21 mouse cellular contexts compared by ENCODE assay signal in genomic region chr11:48819614-48820307, GRCm38 (mm10). TPM values are rescaled to one million over a fixed set of nuclear protein-coding genes. Genes with fewer than 3 reads are reported as not detected.
DNase-seq lines count a peak whose midpoint lies in the region; ATAC-seq and TF ChIP-seq lines count a peak whose summit lies in the region.
"Had no signal": no experiment of that assay in that cellular context is flagged by ENCODE, and none has a peak within 500 bp of the region (broad histone marks: within the 10 kb centered on the region; RNA-seq: fewer than 3 reads in every experiment).

No protein-coding gene starts in this region.

- peaks cover 18% of the 10 kb centered on the region for H3K79me2 ChIP-seq in myocyte (ENCODE audit: control insufficient read depth, insufficient read depth)

- TF ChIP-seq POLR2A in myocyte (IDR thresholded peaks at IDR 0.05; ENCODE audit: insufficient read length, low read depth), result no peak

- H3K4me1 ChIP-seq in heart, embryonic 16.5 days (ENCODE audit: control insufficient read depth, insufficient read depth, low read length), result peaks cover 16% of the 10 kb centered on the region
- H3K4me1 ChIP-seq in forebrain, embryonic 10.5 days, result peaks cover 39% of the 10 kb centered on the region

- peak overlapping the region; percentile 44; the same call in 1 of the 2 replicates for H3K27ac ChIP-seq in heart, embryonic 16.5 days (ENCODE audit: low read length)
- H3K27ac ChIP-seq in forebrain, embryonic 10.5 days, result no peak overlapping the region
- H3K27ac ChIP-seq: embryonic facial prominence, embryonic 13.5 days; forebrain, embryonic 13.5 days; kidney, embryonic 15.5 days; liver, embryonic 15.5 days; neural tube, embryonic 13.5 days had no signal

- H3ac ChIP-seq in myocyte (ENCODE audit: control insufficient read depth, insufficient read length), result no peak overlapping the region

- no peak for DNase-seq in heart, postnatal 25 days (ENCODE audit: low spot score)
- DNase-seq in 416B (ENCODE audit: low read depth) (peak; percentile 56), NIH3T3 (ENCODE audit: low read depth) (peak; percentile 49)
- DNase-seq in forebrain, embryonic 10.5 days (ENCODE audit: extremely low spot score, low spot score), result no peak
- no peak for DNase-seq in embryo, embryonic 10.5 days (ENCODE audit: low spot score)
- DNase-seq: adrenal gland, postnatal 25 days; cerebellum, adult 18-20 months; cerebellum, postnatal 36 days; lung, postnatal 14 days; right cerebral cortex, postnatal 14 days; thymus, postnatal 14 days had no signal

- H3K4me3 ChIP-seq in heart, embryonic 16.5 days (ENCODE audit: low read length), result no peak overlapping the region
- no peak overlapping the region for H3K4me3 ChIP-seq in myocyte
- no peak overlapping the region for H3K4me3 ChIP-seq in forebrain, embryonic 10.5 days
- H3K4me3 ChIP-seq: embryonic facial prominence, embryonic 13.5 days; forebrain, embryonic 13.5 days; kidney, embryonic 15.5 days; liver, embryonic 15.5 days; neural tube, embryonic 13.5 days had no signal

- no peaks in the 10 kb centered on the region for H3K9me3 ChIP-seq in heart, embryonic 16.5 days (replicated peaks; ENCODE audit: control insufficient read depth, low read length)
- no peaks in the 10 kb centered on the region for H3K9me3 ChIP-seq in forebrain, embryonic 10.5 days
- H3K9me3 ChIP-seq: embryonic facial prominence, embryonic 13.5 days; forebrain, embryonic 13.5 days; kidney, embryonic 15.5 days; liver, embryonic 15.5 days; neural tube, embryonic 13.5 days had no signal

- no peaks in the 10 kb centered on the region for H3K27me3 ChIP-seq in heart, embryonic 16.5 days (ENCODE audit: control insufficient read depth, insufficient read depth, low read length)
- no peaks in the 10 kb centered on the region for H3K27me3 ChIP-seq in myocyte (ENCODE audit: control insufficient read depth, insufficient read depth, insufficient read length)
- peaks cover 11% of the 10 kb centered on the region for H3K27me3 ChIP-seq in forebrain, embryonic 10.5 days (ENCODE audit: poor library complexity, severe bottlenecking)
- H3K27me3 ChIP-seq: Patski had no signal

- H3K36me3 ChIP-seq in heart, embryonic 16.5 days (ENCODE audit: control insufficient read depth, insufficient read depth), result no peaks in the 10 kb centered on the region
- H3K36me3 ChIP-seq in myocyte (ENCODE audit: control insufficient read depth, insufficient read depth), result no peaks in the 10 kb centered on the region
- H3K36me3 ChIP-seq in forebrain, embryonic 10.5 days (replicated peaks), result peaks cover 9% of the 10 kb centered on the region
- H3K36me3 ChIP-seq: liver, embryonic 15.5 days had no signal

- H3K9ac ChIP-seq in heart, embryonic 16.5 days (ENCODE audit: low read length), result no peak overlapping the region
- H3K9ac ChIP-seq: embryonic facial prominence, embryonic 13.5 days; forebrain, embryonic 13.5 days; kidney, embryonic 15.5 days; liver, embryonic 15.5 days; neural tube, embryonic 13.5 days had no signal

- WGBS in heart, embryonic 16.5 days, result 63% methylated on average over 7 of the region's 7 CpGs
- WGBS in forebrain, embryonic 10.5 days, result 78% methylated on average over 7 of the region's 7 CpGs

- H3K4me2 ChIP-seq in heart, embryonic 16.5 days (ENCODE audit: low read depth, low read length), result no peak overlapping the region
- peak overlapping the region; percentile 37 for H3K4me2 ChIP-seq in myocyte (ENCODE audit: low read depth)
- H3K4me2 ChIP-seq: embryonic facial prominence, embryonic 13.5 days; forebrain, embryonic 13.5 days; liver, embryonic 15.5 days; neural tube, embryonic 13.5 days had no signal

- intact Hi-C loops in heart, postnatal 25 days (cut with DNase I), result loop anchor here (2.0 kb wide), 1 partner anchor 15 kb away; no protein-coding TSS in a partner anchor

- ATAC-seq in heart, embryonic 16.5 days (replicated peaks; ENCODE audit: extremely low read depth, insufficient read depth, low FRiP score), result no peak
- ATAC-seq: activated CD4-positive, CD25-positive, alpha-beta regulatory T cell, adult 4 months; forebrain, embryonic 13.5 days; inflammation-experienced regulatory T-cells, adult 6 months; Patski had no signal

TF ChIP-seq in myocyte, 11 proteins besides CTCF, POLR2A, EP300 and RAD21:
- TF ChIP-seq REST (IDR thresholded peaks at IDR 0.05; ENCODE audit: insufficient read depth, insufficient read length) (no peak), POLR2AphosphoS2 (IDR thresholded peaks at IDR 0.05; ENCODE audit: insufficient read length, low read depth) (no peak), MYOG (IDR thresholded peaks at IDR 0.05; ENCODE audit: control insufficient read depth in 1 of 3, insufficient read depth in 1 of 3, insufficient read length in 2 of 3, low read depth in 2 of 3) (no peak), MYOD1 (IDR thresholded peaks at IDR 0.05; ENCODE audit: control insufficient read depth in 1 of 3, insufficient read length in 2 of 3, low read depth in 2 of 3) (no peak), TCF3 (IDR thresholded peaks at IDR 0.05; ENCODE audit: insufficient read length, low read depth) (no peak), MAX (IDR thresholded peaks at IDR 0.05; ENCODE audit: low read depth) (no peak), TCF12 (IDR thresholded peaks at IDR 0.05; ENCODE audit: insufficient read depth, poor library complexity, severe bottlenecking) (no peak), E2F4 (IDR thresholded peaks at IDR 0.05; ENCODE audit: insufficient read depth) (no peak), USF1 (IDR thresholded peaks at IDR 0.05; ENCODE audit: low read depth) (no peak), CEBPB (IDR thresholded peaks at IDR 0.05; ENCODE audit: insufficient read depth, poor library complexity, severe bottlenecking) (no peak), SRF (IDR thresholded peaks at IDR 0.05; ENCODE audit: control insufficient read depth, insufficient read length, low read depth) (no peak)

RNA-seq across cellular contexts. Expression of gene Trim41, which starts 2.6 kb away (rescaled TPM):
- 4.2 and 4.3 TPM in 2 replicates for polyA plus RNA-seq in heart, embryonic 16.5 days (2015; fragmentation: Nextera tagmentation; extraction: Ambion mirVana)
- 10 to 100 TPM; 17.8 to 20.4 TPM for total RNA-seq in heart, postnatal 25 days (2021)
- polyA plus RNA-seq in myocyte (2012; fragmentation: generic; extraction: Trizol), result 31.3 TPM
- polyA plus RNA-seq in forebrain, embryonic 10.5 days (2016; fragmentation: Nextera tagmentation; extraction: Ambion mirVana), result 4.0 and 4.6 TPM in 2 replicates

RNA-seq across cellular contexts. Expression of gene Trim7, which starts 6.2 kb away (rescaled TPM):
- 0.89 and 0.98 TPM in 2 replicates for polyA plus RNA-seq in heart, embryonic 16.5 days (2015; fragmentation: Nextera tagmentation; extraction: Ambion mirVana)
- 10 to 100 TPM; 15.7 to 23.2 TPM for total RNA-seq in heart, postnatal 25 days (2021)
- 5.4 TPM for polyA plus RNA-seq in myocyte (2012; fragmentation: generic; extraction: Trizol)
- 0.07 and 0.31 TPM in 2 replicates for polyA plus RNA-seq in forebrain, embryonic 10.5 days (2016; fragmentation: Nextera tagmentation; extraction: Ambion mirVana)

RNA-seq across cellular contexts. Expression of gene Gm12184, which starts 6.7 kb away (rescaled TPM):
- polyA plus RNA-seq in heart, embryonic 16.5 days (2015; fragmentation: Nextera tagmentation; extraction: Ambion mirVana), result 0.55 and 0.66 TPM in 2 replicates
- total RNA-seq in heart, postnatal 25 days (2021), result 1 to 10 TPM; 2.0 to 3.2 TPM
- polyA plus RNA-seq in myocyte (2012; fragmentation: generic; extraction: Trizol), result 13.2 TPM
- 2.3 and 4.3 TPM in 2 replicates for polyA plus RNA-seq in forebrain, embryonic 10.5 days (2016; fragmentation: Nextera tagmentation; extraction: Ambion mirVana)

RNA-seq across cellular contexts. Expression of gene Rack1, which starts 19.6 kb away (rescaled TPM):
- 382 and 390 TPM in 2 replicates for polyA plus RNA-seq in heart, embryonic 16.5 days (2015; fragmentation: Nextera tagmentation; extraction: Ambion mirVana)
- total RNA-seq in heart, postnatal 25 days (2021), result 100 to 1,000 TPM; 397 to 416 TPM
- polyA plus RNA-seq in myocyte (2012; fragmentation: generic; extraction: Trizol), result 2,993 TPM
- polyA plus RNA-seq in forebrain, embryonic 10.5 days (2016; fragmentation: Nextera tagmentation; extraction: Ambion mirVana), result 850 and 861 TPM in 2 replicates

RNA-seq across cellular contexts. Expression of gene Irgm1, which starts 51.7 kb away (rescaled TPM):
- 11.6 and 14.5 TPM in 2 replicates for polyA plus RNA-seq in heart, embryonic 16.5 days (2015; fragmentation: Nextera tagmentation; extraction: Ambion mirVana)
- 1 to 10 TPM; 8.8 to 8.9 TPM for total RNA-seq in heart, postnatal 25 days (2021)
- polyA plus RNA-seq in myocyte (2012; fragmentation: generic; extraction: Trizol), result 6.9 TPM
- 1.2 and 1.6 TPM in 2 replicates for polyA plus RNA-seq in forebrain, embryonic 10.5 days (2016; fragmentation: Nextera tagmentation; extraction: Ambion mirVana)

Comparison
In these comparisons a context has a peak if more than half of its experiments do, and no peak if none do; other contexts are left out.
1. DNase-seq: peak in 416B (single experiment) and NIH3T3 (single experiment); none in heart, postnatal 25 days (single experiment), forebrain, embryonic 10.5 days (single experiment) and embryo, embryonic 10.5 days (single experiment).